Mouse (Mus musculus): ENCODE measurements around the gene Cdk19.

Gene Cdk19

DNA sequence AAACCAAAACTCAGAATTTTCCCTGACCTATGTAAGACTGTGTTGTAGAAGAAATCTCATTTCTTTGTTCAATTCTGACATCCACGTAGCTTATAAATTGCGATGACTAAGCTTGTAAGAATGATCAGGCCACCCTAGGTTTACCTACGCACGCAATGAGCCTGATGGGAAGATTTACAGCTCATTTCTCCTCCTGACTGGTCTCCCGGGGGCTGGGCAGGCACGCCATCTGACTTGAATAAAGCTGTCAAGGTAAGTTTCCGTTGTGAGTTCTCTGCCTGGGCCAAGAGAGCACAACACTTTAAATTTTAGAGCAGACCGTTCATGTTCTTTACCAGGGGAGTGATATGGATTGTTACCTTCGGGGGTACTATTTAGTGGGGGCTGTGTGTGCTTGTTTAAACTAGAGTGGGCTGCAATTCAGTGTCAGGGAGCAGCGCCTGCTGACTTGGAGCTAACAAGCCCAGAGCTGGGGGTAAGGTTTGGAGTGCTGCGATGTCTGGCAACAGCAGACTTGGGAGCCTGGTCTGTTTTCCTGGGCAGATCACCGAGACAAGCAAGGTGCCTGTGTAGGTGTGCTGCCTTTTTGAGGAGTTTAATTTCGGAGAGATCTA lies at the start of gene Cdk19:
Gene Cdk19 (plus strand): TSS at position 214 of the 614 bp plus-strand sequence.
- peak; percentile 56 for DNase-seq

DNA sequence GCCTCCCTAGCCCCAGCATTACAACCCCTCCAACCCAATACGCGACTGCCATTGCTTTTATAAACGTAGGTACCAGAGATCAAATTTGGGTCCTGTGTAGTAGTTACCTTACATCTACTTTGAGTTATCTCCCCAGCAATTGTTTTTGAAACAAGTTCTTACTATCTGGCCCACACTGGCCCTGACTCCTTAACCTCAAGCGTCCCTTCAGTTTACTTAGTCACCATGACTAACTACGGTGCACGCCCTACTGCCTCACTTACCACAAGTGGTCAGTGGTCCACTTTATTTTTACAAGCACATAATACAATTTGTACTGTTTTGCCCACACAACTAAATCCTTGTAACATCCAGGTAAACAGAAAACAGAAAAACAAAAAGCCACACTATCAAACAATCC lies 46.7 kb upstream of the Cdk19 start:
- DNase-seq: no peak

DNA sequence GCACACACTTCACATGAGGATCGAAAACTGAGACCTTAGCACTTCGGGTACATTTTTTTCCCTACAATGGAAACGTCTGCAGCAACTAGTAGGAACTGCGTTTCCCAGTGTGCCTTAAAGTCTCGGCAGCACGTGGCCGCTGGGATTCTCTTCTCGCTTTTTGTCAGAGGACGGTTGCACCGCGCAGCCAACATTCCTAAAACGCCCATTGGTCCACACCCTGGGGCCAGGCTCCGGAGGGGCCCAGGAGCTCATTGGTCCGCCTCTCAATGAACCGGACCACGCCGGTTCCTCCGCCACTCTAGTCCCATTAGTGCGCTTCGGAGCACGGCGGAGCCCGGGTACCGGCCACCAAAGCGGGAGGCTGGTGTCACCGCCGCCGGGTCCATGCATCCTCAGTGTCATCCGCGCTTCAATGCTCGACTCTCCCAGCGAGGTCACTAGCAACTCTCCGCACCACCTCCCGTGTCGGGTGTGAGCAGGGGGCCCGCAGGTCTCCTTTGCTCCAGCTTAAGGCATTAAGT lies 38.7 kb upstream of the Cdk19 start:
- DNase-seq: peak; percentile 95

DNA sequence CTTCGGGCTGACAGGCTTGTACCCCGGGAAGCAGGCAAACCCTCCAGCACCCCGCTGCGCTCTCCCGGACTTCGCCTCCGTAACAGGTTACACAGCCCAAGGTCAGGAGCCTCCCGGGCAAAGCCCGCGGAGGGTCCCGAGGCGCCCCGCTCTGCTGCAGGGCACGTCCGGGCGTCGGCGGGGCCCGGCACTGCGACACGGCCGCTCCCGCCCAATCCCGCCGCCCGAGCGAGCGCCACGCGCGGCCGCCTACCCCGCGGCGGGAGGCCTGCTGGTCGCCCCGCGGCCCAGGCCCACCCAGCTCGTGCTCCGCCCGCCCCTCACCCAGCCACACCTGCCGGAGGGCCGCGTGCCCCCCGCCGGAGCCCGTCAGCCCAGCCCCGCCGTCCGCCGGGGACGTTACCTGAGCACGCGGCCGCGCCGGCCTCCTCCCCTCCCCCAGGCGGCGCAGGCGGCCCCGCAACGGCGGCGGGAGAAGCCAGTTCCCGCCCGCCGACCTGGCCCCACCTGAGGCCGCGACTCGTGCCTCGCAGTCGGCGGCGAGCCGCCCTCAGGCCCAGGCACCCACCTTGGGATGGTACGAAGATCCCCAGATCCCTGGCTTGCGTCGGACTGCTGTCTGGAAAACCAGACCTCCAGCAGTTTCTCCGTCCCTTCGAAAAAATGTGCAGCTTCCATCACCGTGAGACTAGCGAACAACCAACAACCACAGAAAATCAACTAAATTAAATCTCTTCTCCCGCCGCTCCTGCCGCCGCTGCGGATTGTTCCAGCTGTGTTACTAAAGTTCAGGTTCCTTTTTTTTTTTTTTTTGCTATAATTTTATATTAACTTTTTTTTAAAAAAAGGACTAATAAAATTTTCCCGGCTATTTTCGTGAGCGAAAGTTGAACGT lies 37.9 kb upstream of the Cdk19 start:
- peak; percentile 69 for DNase-seq

DNA sequence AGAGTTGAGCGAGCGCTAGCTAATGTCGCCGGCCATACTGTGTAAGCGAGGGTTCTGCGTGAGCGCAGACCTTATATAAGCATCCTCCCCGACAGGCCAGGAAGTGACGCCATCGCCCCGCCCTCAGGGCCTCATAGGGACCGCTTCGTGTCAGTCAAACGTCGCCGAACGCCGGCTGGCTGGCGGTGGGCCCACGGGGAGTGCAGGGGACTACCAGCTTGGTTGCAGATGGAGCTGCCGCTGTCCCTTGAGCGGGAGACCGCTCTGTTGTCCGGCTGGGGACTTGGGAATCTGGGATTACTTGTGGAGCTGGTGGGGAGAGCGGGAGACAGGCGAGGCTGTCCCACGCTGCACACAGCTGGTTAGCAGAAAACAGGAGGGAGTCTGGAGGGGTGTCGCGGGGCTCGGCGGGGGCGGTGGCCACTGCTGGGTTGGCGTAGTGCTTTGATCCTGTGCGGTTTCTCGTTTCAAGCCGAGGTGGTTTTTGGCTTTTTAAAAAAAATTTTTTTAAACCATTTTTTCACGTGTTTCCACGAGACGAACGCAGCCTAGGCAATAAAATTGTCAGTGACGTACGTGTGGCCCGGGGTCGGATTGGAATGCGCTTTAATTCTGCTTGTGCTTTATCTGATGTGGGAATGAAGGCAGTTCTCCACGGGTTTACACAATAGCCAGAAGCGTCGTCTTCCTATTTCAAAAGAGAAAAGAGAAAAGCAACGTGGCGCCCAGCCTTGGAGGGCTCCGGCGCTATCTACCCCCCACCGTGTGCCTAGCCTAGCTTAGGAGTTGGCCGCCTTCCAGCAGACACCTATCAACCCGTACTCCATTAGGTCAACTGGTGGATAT lies 37.0 kb upstream of the Cdk19 start, which contains the start of gene Amd1:
Gene Amd1 (minus strand): TSS at position 47 of the 846 bp plus-strand sequence.
- peak; percentile 99 for DNase-seq

DNA sequence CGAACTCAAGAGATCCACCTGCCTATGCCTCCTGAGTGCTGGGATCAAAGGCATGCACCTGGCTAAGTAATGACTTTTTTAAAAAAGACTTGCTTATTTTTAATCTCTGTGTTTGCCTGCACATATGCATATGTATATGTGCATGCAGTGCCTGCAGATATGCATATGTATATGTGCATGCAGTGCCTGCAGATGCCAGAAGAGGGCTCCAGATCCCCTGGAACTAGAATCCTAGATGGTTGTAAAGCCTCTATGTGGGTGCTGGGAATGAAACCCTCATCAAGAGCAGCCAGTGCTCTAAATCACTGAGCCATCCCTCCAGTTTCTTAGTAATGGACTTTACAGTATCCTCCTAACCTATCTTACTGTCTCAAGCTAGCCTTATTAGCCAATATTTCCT lies 33.4 kb upstream of the Cdk19 start:
- DNase-seq: no peak

DNA sequence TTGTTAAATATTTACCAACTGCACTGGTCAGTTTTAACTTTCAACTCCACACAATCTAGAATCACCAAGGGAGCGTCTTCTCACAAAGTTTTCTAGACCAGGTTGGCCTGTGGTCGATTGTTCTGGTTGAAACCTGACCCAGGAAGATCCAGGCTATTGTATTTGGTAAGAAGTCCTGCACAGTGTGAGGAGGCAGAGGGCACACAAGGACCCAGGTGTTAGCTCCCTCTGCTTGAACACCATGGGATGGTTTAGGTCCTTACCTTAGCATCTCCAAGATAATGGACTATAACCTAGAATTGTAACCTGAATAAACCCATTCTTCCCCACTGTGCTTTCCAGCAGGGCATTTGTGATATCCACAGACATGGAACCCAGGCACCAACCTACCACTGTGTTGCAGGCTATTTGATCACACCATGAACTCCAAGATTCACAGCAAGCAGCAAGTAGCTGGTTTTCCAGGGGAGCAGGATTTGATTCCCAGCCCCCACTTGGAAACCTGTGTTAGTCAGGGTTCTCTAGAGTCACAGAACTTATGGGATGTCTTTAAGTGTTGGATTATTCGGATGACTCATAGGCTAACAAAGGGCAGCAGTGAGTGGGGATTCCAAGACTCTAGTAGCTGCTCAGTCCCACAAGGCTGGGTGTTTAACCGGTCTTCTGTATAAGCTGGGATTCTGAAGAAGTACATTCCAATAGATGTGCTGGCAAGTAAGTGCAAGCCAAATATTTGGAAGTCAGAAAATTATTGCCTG lies 31.4 kb upstream of the Cdk19 start:
- DNase-seq: no peak

DNA sequence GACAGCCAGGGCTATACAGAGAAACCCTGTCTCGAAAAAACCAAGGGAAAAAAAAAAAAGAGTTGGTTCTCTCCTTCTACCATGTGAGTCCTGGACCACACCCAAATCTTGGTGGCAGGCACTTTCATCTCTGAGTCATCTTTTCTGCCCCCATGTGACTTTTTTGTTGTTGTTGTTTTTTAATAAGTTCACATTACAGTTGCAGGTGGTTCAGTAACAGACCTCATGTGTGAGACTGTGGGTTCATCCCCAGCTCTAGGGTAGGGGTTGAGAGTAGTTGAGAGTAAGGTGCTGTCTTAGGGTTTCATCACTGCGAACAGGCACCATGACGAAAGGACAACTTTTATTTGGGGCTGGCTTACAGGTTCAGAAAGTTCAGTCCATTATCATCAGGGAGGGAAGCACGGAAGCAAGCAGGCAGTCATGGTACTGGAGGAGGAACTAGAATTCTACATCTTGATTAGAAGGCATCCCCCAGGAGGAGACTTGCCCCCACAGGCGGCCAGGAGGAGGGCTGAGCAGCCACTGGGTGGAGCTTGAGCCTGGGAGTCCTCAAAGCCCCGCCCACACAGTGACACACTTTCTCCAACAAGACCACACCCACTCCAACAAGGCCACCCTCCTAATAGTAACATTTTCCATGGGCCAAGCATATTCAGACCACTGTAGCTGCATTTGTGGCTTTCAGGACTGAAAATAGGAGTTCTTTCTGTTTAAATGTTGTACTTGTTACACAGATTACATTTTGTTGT lies 29.3 kb upstream of the Cdk19 start:
- DNase-seq: peak; percentile 38

DNA sequence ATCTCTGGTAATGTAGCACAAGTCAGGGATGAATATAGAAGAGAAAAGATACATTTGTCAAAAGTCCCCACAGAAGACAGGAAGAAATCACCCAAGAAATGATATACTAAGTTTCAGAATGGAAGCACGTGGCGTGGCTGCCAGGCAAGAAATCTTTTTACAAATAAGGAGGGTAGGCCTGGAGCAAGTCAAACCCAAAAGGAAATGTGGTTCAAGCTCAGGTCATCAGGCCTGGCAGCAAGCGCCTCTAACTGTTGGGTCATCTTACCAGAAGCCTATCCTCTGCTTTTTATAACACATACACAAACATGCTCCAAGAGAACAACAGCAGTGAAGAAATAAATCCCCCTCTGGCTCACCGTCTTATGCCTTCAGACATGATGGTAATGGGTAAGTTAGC lies 26.6 kb upstream of the Cdk19 start:
- DNase-seq: no peak

DNA sequence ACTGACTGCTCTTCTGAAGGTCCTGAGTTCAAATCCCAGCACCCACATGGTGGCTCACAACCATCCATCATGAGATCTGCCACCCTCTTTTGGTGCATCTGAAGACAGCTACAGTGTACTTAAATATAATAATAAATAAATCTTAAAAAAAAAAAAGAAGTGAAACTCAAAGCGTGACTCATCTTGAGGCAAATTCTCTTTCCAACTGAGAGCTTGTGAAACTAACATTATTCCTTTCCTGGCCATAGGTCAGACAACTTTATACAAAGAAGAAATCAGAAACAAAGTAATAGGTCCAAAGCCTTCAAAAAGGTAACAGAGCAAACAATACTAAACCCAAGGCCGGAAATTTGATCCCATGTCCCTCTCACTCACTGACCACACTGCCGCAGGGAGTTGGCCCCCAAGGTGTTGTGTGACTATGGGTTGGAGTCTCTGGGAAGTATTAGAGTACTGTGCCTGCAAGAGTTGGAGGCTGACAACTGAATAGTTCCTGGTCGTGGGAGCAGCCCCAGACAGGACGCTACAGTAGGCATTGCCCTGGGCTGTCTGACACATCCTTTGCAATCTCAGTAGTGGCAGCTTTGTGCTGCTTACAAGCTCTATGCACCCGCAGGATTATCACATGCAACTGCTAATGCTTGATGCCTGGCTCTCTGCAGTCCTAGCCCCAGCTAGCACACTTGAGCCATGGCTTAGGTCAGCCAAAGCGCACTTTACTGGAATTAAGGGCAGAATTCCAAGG lies 22.4 kb upstream of the Cdk19 start:
- no peak for DNase-seq

DNA sequence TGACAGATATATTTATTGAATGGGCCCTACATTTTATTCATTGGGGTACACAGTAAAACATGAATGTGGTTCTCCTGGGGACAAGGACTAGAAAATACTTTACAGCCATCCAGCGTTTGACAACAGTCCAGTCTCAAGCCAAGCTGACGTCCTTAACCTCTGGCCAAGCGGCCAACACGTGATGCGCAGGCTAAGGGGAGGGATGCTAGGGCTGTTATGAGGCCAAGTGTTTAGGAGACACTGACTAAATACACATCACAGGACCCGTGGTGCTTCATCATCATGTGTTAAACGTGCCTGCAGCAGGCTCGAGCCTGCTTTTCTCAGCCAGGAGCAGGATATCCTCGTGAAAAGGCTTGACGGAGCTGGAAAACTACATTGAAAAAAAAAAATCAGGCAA lies 19.1 kb upstream of the Cdk19 start:
- DNase-seq: no peak

DNA sequence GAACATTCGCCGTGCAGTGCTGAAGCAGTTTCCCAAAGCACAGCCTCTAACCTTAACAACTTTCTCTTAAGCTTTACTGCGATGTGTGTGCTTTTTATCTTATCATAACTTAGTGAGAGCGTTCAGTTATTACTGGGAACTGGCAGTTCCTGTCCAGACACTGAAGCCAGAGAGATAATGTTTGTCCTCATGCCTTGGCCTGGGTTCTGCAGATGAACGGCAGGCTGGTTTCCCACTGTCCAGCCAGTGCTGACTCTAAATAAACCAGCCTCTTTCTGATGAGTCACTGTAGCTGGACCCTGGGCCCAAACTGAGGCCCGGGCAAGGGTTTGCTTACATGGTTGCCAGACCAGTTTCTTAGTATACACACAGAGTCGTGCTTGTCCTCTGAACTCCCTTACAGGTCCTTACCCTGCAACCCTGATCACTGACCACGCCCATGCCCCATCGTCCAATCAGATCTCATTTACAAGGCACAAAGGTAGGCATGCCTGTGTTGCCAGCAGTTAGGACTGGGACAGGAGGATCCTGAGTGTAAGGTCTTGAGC lies 11.3 kb upstream of the Cdk19 start:
- no peak for DNase-seq

DNA sequence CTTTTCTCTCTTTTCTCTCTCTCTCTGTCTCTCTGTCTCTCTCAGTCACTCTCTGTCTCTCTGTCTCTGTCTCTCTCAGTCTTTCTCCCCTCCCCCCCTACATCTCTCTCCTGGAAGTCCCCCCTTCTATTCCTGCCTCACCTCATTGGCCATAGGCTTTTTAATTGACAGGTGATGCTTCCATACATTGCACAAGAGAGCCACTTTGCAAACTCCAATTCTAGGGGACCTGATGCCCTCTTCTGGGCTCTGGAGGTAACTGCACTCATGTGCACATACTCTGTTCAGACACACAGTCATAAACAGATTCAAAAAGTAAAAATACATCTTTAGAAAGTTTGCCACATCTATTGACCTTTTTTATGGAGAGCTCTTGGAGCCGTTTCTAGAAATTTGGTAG lies 9.1 kb upstream of the Cdk19 start:
- DNase-seq: no peak

DNA sequence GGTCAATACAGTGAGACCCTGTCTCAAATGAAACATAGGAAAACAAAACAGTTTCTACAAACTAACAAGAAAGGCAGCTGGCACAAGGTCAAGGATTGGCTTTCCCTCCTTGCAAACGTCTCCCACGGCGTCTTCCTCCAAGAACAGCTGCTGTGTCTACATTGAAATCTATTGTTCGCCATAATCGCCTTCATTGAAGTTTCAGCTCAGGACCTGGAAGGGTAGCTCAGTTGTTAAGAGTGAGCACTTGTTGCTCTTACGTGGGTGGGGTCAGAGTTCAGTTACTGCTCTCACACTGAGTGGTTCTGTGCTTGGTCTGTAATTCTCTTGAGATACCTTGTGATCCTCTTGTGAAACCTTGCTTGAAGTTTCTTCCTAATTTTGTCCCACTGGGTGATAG lies 6.5 kb upstream of the Cdk19 start:
- DNase-seq: no peak

DNA sequence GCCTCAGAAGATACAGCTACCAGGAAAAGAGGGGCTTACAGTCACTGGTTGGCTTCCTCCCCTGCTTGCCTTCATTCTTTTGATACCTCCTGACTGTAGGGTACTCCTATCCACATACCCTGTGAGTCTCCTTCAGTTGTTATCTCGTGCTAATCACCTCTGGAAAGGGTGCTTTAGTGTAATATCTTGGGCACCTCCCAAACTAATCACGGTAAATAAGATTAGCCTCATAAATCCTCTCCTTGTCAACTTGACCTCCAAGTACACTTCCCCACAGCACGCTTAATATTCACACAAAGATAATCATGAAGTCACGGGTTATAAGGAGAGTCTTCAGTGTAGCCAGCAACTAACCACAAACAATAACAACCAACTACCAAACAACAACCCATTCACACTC lies 2.7 kb downstream of the Cdk19 start:
- no peak for DNase-seq

DNA sequence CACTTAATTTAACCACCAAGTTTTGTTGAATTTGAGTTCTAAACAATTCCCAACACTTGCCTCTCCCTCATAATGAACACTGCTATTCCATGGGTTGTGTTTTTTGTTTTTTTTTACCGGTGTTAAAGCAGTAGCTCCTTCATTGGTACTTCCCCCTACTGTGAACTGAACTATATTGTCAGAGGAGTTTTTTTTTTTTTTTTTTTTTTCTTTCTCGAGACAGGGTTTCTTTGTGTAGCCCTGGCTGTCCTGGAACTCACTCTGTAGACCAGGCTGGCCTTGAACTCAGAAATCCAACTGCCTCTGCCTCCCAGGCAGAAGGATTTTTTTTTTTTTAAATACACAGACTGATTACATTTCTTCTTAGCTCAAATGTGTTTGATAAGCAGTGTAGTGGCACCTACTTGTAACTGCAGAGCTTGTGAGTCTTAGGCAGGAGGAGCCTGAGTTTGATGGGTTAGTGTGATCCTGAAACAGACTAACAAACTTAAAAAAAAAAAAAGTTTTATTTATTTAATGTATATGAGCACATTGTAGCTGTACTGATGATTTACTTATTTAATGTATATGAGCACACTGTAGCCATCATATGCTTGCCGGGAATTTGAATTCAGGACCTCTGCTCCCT lies 7.5 kb downstream of the Cdk19 start:
- DNase-seq: no peak

DNA sequence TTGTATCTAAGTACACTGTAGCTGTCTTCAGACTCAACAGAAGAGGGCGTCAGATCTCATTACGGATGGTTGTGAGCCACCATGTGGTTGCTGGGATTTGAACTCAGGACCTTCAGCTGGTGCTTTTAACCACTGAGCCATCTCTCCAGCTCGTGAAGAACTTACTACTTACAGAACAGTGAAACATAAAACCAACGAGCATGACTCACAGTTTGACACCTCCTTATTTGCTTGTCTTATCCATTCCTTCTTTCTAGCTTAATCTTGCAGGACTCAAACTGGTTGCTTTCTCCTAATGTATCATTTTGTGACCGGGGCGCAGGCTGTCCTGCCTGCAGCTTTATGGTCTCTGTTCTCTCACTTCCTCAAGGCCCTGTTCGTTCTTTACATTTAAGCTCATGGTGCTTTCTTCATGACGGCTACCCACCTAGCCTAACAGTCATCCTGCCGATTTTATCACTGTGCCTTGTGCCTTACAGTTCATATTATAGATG lies 8.1 kb downstream of the Cdk19 start:
- DNase-seq: no peak

DNA sequence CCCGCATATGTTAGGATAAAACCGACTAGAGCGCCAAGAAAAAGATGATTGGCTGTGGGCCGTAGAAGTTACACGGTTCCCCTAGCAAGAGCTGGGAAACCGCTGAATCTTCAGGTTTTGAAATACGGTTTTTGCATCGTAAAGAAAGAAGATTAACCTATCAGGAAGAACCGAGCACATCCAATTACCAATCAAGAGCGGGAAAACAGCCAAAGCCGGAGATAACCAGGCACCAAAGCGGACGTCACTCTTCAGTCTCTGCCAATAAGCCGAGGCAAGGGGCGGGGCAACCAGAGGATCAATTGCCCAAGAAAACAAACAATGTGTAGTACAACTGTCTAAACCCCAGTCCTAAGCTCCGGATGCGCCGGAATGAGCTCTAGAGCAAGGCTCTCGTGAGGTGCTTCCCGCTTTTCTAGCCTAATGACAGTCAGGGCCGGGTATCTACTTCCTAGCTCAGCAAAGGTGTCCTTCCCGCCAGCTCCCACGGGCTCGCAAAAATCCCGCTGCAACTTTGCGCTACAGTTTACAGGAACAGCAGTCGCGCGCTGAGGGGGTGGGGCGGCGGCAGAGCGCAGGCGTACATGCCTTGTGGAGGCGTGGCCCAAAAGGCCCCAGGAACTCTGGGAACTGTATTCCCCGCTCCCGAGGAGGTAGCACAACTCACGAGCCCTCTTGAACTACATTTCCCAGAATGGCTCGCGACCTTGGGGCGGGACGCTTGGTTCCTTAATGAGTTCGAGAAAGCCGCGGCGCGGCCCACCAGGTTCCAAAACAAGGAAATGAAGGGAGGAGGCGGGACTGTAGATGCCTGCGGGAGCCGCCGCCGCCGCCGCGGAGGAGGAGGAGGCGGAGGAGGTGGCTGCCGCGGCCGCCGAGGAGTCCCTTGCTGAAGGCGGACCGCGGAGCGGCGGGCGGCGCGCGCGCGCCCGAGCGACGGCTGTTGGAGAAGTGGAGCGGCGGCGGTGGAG lies 9.5 kb downstream of the Cdk19 start:
- DNase-seq: peak; percentile 100
